Mouse (Mus musculus) frontal cortex, postnatal 10 days (tissue): ENCODE data around the gene Abhd16a.

Experiments used
- DNase-seq, 2 experiments: peaks; one replicate each; pipeline ENCODE4 v3.0.0; 2022; ENCODE audit warnings: low spot score in 2 of 2, mixed read lengths in 1 of 2

Abhd16a gene

DNA sequence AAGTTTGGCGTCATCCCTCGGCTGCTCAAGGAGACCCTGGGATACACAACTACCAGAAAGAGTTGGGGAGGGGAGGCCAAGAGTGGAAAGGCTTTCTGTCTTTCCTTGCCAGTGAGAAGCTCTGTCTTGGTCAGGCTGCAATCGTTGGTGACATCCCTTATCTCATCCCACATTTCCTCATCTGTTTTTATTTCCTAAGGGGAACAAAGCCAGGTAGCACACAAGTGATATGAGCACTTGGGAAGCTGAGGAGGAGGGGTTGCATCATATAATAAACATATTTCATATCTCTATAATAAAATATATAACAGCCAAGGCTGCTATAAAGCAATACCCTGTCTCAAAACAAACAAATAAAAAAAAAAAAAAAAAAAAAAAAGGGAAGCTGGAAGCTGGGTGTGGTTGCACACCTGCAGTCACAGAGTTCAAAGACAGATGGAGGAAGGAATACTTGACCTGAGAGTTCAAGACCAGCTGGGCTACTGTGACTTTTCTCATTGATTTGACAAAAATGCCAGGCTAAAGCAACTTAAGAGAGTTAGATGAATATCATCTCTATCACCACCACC lies 5.0 kb upstream of the Abhd16a start:
- DNase-seq = no peak

DNA sequence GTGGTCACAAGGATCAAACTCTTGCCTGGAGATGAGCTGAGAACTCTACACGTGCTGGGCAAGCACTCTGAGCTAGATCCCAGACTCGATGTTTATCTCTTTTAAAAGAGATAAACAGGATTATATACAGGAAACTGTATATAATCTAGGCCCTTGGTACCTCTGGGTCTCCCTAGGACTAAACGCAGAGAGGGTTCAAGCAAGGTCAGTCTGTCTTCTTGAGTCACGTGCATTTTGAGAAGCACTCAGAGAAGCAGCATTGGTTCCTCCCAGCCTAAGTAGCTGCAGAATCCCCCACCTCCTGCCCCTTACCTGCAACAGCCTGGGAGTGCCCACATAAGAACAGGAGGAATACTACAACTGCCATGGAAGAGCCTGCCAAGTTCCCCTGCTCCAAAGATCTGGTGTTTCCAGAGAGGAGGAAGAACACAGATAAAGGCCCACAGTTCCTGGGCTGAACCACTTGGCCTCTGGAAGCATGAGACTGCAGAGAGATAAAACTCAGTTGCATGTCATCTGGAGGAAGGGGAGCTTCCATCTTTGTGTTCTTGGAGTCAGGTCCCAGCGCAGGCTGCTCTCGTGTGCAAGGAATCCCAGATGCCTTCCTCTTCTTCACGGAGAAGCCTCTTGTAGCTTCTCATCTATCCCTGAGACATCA lies 3.7 kb upstream of the Abhd16a start, which contains the start of gene Ly6g6f:
Gene Ly6g6f, minus strand, starts transcription at position 403 of the 658 bp plus-strand sequence.
- DNase-seq = no peak

GRCm38 (mm10) chr17:35088151-35088550 lies 912 bp upstream of the Abhd16a start:
- DNase-seq = no peak

GRCm38 (mm10) chr17:35090166-35090932 lies 1.3 kb downstream of the Abhd16a start:
- no peak for DNase-seq

- DNase-seq = no peak
Measured at GRCm38 (mm10) chr17:35092403-35093198, 3.5 kb downstream of the Abhd16a start.

DNA sequence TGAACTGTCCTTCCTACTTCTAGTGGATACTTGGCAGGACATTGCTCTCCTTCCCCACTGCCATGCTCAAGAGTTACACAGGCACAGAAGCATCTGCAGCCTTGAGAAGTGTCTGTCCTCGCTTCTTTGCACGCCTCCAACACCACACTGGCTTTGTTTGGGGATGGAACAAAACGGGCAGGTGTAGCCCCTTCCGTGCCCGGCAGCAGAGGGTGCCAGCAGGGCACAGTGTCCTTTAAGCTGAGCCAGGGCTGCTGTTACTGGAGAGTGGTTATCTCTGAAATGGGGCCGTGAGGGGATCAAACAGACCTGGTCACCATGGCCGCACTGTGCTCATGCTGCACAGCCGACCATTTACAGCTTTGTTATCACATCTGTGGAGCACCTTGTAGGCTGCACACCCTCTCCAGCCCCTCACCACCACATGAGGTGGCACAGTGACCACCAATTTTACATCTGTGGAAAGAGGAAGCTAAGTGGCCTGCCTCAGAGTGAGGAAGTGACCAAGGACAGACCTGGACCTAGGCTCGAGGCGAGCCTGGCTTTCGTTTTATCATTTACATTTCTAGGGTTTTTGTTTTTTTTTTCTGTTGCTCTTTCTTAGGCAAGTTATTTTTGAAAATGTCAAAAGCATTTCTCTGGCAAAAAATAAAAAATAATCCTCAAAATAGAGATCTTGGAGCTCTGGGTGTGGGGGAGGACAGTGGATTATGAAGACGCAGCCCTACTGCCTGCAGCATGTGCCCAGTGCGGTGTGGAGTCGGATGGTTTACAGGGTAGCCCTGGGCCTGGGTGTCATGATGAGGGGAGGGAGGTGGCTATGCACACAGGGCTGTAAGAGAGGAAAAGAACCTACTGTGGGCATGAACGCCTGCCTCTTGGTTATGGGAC lies 5.7 kb downstream of the Abhd16a start:
- DNase-seq = no peak

DNA sequence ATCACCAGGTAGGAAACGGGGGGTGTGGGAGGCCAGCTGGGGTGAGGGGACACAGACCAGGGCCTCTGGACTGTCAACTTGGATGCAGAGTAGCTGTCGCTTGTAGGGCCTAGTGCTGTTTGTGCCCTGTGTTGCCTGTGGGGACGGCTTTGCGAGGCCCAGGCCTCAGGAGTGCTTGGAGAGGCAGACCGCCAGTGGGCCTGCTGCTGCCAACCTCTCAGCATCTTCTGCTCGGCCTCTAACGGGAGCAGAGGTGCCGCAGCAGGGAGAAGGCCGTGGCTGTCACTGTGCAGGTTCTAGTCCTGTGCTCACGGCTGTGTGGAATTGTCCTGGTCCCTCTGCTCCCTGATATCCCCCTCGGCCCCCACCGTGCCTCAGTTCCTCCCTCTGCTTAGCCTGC lies 7.5 kb downstream of the Abhd16a start:
- DNase-seq = no peak

- no peak for DNase-seq
Measured at GRCm38 (mm10) chr17:35097164-35097655, 8.1 kb downstream of the Abhd16a start.

- DNase-seq = no peak
Measured at GRCm38 (mm10) chr17:35100196-35100765, 11.2 kb downstream of the Abhd16a start.

- DNase-seq = no peak
Measured at GRCm38 (mm10) chr17:35101161-35101560, 12.1 kb downstream of the Abhd16a start.

DNA sequence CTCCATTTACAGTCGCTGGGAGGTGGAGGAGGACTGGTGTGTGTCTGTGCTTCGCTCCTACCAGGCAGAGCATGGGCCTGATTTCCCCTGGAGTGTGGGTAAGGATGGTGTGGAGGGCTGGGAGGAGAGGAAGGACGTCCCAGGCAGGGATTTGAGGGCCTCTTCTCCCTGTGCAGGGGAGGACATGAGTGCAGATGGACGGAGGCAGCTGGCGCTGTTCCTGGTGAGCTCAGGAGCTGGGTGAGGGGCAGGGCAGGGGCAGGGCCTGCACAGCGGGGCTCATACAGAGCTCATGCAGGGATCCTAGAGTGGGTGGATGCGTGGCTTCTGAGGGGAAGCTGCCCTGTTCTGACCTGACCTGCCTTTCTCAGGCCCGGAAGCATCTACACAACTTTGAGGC lies 13.2 kb downstream of the Abhd16a start:
- DNase-seq = no peak

DNA sequence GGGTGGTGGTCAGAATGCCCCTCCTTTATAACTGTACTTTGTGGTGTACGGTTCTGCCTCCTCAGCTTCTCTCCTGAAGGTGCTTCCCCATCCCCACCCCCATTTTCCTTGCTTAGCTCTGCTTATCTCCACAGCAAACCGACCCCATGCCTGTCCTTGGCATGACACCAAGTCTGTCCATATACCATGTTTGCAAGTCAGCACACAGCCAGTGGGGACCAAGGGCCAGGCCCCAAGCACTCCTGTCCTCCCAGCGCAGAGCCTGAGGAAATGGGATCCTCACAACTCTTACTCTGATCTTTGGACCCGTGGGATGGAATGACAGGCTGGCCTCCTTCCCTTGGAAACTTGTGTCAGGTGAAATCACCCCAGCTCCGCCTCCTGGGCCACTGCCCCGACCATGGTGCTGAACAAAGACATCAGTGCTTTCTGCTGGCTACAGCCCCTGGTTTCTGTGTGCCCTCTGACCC lies 14.2 kb downstream of the Abhd16a start:
- DNase-seq = no peak

- no peak for DNase-seq
Measured at GRCm38 (mm10) chr17:35104079-35104478, 15.0 kb downstream of the Abhd16a start.

- DNase-seq = no peak
Measured at GRCm38 (mm10) chr17:35104754-35105153, 15.7 kb downstream of the Abhd16a start.

- peak in 1 of 2 experiments; percentile 37 for DNase-seq
Measured at GRCm38 (mm10) chr17:35105740-35106389, 16.8 kb downstream of the Abhd16a start.

DNA sequence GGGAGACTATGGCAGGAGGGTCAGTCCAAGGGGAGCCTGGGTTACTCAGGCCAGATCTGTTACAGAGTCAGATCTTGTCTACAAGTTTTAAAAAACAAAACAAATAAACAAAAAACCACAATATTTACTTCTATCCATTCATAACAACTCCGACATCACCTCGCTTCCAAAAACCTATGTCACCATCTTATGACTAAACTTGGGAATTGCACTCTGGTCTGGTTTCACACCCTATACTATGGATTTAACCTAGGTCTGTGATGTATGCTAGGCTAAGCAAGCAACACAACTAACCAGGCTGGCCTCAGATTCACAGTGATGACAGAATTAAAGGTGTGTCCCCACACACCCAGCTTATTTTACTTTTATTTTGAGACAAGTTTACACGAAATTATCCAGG lies 17.5 kb downstream of the Abhd16a start:
- DNase-seq = no peak

- DNase-seq = no peak
Measured at GRCm38 (mm10) chr17:35108097-35108496, 19.0 kb downstream of the Abhd16a start, which contains the start of gene Ly6g5c. TSS of gene Ly6g5c (plus strand) at chr17:35108279.

- DNase-seq = no peak
Measured at GRCm38 (mm10) chr17:35111774-35112173, 22.7 kb downstream of the Abhd16a start.
